Mouse (Mus musculus) gastrocnemius, postnatal 25 days (tissue): ENCODE measurements around the gene Htra2. TPM values are rescaled to one million over a fixed set of nuclear protein-coding genes. Genes with fewer than 3 reads are reported as not detected.

ENCODE experiments used
- DNase-seq: peaks from one replicate; pipeline ENCODE4 v3.0.0; 2022
- total RNA-seq, 2 experiments: library from RNA; stranded (reverse); gene quantifications; 1 replicate in 1 of 2; 2 replicates in 1 of 2; pipeline ENCODE4 v1.2.3; 2021

Gene Htra2
- total RNA-seq, 2 experiments from 2014 or later, result 16.5 to 18.4 TPM

DNA sequence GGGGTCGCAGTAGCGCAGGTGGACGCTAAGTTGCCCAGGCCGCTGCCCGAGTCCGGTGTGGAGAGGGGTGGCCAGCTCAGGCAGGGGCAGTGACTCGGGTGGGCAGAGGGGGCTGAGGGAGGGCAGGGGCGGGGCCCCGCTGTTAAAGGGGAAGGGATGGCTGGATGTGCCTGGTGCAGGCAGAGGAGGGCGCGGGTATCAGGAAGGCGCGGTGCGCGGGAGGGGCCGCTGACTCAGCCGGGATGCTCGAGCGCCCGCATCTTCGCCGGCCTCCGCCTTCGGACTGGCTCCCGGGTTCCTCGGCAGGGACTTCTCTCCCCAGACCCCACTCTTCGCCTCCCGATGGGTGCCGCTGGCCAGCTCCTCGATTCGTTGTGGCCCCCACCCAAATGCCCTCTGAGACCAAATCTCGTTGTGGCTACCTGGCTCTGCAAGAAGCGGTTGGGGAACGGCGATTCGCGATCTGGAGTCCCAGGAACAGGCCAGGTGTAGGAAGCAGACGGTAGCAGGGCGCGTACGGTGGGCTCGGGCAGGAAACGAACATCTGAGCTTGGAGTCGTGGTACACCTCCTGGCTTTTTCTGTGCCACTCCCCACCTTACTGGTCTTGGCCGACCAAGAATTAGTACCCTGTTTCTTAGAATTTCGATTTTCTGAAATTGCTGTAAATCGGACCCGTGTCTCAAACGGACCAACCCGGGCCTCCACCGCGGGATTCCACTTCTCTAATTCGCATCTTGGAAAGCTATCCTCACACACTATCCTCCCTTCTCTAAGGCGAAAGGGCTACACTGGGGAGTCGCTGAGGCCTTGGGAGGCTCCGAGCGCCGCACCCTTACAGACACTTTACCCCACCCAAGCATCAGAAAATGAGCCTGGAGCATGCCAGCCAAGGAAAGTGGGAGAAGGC, 15.5 kb upstream of the Htra2 start:
- DNase-seq, result no peak

DNA sequence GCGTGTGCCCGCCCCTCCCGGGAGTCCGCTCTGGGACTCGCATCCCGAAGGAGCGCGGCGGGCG, 15.0 kb upstream of the Htra2 start, which contains the start of gene Tlx2:
Gene Tlx2 (minus strand): TSS at position 47 of the 64 bp plus-strand sequence.
- DNase-seq, result no peak

DNA sequence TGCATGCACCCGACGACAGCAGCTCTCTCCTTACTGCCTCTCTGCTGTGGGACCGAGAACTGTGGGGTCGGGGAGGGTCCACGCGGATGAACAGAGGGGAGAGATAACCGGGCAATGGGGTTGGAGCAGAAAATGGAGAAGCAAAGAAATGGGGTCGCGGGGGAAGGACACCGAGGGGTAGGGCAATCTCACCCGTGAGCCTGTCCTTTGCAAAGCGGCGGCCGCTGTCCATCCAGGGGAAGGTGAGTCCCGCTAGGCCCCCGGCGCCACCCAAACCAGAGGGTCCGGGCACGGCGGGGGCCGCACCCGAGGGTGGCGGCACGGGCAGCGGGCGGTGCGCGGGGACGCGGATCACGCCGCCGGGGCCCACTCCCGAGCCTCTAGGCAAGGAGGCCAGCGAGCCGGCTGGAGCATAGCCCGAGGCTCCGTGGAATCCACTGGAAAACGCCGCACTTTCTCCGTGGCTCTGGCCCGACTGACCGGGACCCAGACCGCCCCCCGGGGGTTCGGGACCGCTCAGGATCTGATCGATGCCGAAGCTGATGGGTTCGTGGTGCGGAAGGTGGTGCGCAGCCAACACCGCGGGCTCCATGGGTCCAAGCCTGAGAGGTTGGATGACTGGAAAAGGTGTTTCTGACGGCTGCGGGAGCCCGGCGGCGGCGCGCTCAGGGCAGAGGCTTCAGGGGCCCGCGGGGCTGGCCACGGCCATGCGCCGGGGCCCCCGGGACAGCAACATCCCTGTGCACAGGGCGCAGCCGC, 14.6 kb upstream of the Htra2 start:
- no peak for DNase-seq

DNA sequence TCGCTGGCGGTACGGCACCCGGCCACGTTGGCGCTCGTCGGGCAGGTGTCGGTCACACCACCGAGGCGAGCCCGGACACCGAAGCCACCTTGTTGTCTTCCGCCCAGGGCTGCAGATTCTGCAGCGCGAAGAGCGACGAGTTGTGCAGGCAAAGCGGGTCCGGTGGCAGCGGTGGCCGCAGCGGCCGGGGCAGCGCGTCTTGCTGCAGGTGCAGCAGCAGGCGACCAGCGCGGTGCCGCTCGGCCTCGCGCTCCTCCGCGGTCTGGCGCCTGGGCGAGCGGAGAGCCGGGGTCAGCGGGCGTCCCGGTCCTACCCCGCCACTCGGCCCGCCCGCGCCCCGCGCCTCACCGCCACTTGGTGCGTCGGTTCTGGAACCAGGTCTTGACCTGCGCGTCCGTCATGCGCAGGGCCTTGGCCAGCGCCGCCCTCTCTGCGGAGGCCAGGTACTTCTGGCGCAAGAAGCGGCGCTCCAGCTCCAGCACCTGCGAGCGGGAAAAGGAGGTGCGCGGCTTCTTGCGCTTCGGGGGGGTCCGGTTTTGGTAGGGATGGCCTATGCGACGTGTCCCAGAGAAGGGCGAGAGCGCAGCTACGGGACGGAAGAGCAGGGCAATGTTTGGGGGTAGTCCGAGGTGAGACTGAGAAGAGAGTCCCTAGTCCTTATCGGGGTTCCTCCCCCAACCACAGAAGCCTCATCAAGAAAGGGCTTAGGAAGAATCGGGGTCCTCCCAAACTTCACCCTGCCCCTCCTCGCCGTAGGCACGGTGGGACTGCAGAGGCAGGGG, 13.8 kb upstream of the Htra2 start:
- no peak for DNase-seq

DNA sequence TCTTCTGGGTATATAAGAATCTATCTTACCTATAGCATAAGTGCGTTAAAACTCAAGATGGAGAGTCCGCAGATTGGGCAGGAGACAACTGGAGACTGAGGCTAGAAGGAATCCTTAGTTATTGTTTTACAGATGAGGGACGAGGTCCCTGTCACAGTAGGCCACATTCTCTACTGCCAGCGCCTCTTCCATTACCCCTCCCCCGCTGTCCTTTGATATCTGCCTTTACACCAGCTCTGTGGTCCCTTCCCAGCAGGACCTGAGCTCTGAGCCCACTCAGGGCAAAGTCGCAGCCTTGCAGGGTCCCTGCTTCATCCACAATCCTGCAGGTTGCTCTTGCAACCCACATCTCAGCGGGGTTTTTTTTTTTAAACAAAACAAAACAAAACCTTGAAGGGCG, 13.1 kb upstream of the Htra2 start:
- DNase-seq, result no peak

DNA sequence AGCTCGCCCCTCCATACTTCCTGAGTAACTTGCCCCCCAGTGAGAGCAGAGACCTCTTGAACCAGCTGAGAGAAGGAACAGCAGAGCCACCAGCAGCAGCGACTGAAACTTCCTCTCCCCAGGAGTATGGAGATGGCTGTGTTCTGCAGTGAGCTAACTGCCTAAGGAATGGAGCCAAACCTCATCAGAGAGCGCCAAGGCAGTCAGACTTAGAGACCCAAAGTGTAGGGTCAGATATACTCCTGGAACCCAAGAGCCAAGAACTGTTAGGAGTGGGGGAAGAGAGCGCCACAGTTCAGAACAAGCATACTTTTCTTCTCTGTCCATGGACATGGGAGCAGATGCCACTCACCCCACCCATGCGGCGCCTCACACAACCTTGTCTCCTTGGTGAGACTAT, 11.4 kb upstream of the Htra2 start:
- DNase-seq, result no peak

DNA sequence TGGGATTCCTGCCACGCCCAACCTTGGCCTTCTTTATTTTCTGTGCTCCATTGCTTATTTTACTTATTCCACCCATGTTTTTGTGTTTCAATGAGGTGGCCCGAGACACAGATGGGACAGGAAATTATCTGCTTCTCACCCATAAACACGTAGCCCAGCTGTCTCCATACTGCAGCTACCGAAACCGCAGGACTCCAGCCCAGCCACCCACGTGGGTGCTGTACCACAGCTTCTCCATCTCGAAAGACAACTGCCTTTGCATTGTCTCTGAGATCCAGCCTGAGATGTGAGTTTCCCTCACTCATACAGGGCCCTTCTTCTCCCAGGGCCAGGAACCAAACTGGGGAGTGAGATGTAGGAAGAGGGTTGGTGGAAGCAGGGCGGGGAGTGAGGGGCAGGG, 10.9 kb upstream of the Htra2 start:
- no peak for DNase-seq

DNA sequence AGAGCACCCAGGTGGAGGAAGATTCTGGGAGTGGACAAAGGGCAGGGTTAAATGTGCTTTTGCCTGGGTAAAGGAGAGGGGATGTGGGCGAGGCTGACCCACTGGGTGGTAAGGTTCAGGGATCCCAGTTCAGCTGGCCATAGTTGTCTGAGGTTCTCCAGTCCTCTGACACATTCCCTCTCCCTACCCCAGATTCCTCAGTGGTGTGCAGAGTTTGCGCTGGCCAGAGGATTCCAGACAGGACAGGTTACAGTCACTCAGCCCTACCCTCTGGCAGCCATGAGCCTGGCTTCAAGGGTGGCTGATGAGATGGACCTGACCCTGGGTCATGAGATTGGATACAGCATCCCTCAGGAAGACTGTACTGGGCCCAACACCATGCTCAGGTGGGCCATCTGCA, 3.7 kb upstream of the Htra2 start:
- DNase-seq, result no peak

DNA sequence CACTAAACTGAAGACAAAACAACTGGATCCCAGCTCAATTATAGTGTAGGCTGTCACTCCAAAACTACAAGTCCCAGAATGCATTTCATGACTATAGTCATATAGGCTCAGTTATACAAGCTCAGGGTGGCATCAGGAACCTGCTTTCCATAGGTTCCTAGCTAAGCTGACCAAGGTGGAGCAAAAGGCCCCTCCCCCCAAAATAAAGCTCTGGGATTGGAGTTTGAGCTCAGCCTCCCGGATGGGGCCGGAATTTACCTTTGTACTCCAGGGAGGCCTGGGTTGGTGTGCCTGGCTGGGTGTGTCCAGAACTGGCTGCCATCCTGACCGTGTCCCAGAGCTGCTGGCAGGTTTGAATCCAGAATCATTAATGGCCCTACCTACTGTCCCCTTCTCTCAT, 2.7 kb upstream of the Htra2 start, which contains the start of gene Dqx1:
Gene Dqx1 (plus strand): TSS at position 55 of the 400 bp plus-strand sequence.
- no peak for DNase-seq

DNA sequence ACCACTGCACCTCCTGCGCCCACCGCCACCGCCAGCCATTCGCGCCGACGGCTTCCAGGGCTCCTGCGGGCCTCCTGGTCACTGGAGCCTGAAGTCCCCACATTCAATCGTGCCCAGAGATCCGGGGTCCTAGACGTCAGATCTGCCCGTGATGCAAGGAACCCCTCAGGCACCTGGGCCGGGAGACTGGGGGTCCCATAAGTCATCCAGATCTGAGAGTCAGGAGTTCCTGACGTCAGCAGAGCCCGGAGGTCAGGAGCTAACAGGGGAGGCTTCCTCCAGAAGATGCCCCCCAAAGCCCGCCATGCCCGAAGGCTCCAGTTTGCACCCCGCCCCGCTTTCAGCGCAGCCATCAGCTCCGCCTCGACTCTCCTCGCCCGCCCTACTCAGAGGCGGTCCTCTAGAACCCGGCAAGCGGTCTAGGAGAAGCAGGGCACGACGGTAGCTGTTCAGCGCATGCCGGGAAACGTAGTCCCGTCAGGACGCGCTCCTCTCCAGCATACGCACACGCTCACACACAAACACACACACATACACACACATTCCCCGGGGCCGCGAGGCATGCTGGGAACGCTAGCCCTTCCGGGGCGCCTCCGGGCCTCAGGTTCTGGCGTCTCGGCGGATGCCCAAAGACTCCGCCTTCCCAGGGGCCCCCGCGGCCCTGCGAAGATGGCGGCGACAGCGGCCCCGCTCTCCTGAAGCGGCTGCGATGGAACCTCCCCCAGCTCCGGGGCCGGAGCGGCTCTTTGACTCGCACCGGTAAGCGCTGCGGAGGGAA, 810 bp downstream of the Htra2 start, which contains the start of gene Aup1:
Gene Aup1 (plus strand): TSS at position 448 of the 778 bp plus-strand sequence.
- peak; percentile 97 for DNase-seq

DNA sequence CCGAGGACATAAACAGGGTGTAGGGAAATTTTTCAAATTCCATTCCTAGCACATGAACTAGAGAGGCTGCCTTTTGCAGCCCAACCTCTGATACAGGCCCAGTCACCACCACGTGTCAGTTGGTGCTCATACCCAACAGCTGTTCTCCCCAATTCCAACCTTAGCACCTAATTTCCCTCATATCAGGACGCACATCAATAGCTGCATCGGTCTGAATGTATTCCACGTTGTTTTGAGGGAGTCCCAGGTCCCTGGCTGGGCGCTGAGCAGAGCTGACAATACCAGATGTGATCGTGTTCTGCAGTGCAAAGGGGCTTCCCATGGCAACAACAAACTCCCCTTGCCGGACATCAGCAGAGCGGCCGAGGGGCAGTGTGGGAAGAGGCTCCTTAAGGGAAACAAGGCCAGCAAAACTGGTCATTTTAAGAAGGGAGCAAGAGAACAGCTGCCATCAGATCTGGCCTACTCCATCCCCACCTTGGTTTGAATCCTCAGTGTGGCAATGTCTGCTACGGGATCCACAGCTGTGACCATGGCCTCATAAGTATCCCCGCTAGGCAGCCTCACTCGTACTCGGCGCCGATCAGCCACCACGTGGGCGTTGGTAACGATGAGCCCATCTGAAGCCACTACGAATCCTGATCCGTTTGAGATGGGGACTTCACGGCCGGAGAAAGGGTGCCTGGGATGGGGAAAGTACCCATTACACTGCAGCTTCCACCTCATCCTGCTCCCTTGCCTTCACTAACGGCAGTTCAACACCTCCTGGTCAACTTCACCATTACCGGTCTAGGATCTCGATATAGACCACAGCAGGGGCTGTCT, 1.7 kb downstream of the Htra2 start:
- DNase-seq, result no peak

DNA sequence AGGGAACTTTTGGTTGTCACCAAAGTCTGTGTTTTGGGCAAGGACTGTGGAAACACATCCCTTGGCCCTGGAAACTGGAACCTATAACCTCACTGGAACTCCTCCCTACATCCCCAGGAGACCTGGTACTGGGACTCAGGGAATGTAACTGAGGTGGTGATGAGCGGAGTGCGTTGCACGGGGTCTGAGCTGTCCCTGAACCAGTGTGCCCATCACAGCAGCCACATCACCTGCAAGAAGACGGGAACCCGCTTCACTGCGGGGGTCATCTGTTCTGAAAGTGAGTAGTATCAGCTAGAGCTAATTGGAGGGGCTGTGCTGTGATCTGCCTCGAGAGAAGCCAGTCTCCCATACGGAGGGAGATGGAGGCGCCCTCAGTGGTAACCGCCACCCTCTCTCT, 5.7 kb downstream of the Htra2 start:
- no peak for DNase-seq

DNA sequence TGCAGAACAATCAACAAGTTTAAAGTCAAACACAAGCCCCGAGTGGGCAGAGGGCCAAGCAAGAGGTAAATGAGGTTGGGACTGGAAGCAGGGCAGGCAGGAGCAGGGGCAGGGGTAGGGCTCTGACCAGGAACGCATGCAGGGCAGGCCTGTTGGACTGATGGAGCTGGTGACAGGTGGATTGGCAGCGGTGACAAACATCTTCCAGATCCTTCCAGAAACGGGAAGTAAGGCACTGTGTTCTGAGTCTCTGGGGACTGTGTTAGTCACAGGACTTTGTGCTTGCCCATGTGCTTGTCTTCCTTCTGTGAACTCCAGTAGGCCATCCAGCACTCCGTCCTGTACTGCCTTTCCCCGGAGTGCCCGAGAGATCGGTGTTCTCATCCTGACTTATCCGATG, 10.3 kb downstream of the Htra2 start:
- no peak for DNase-seq

DNA sequence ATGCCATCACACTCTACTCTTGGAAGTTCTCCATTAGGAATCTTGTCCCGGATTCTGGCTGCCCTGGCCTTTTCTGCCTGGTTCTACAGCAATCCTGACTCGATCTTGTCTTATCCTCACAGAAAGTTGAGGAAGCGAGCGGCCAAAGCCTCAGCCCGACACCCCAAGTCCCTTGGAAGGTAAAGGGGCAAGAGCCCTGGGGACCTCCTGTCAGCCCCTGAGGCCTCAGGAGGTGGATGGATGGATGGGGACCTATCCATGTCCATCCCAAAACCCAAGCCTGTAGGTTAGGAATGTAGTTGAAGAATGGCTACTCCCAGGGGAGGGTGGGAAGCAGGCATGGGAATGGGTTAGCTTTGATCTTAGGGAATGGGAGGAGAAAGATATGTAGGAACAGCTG, 11.1 kb downstream of the Htra2 start:
- DNase-seq, result no peak

DNA sequence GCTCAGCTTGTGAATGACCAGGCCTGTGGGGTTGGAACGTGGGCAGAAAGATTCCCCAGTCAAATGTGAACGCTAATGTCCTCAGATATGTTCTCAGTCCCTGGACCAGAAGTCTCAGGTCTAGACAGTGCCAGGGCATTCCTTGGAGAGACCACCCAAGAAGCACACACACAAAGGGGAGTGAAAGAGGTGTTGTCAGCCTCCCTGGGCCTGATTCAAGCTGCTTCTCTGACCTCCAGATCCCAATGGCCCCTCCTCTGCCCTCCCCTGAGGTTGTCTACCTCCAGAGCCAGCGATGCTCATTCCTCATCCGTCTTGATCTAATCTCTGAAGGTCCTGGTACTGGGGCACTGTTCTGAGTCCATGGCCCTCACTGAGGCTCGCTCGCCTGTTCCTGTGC, 11.5 kb downstream of the Htra2 start:
- no peak for DNase-seq

DNA sequence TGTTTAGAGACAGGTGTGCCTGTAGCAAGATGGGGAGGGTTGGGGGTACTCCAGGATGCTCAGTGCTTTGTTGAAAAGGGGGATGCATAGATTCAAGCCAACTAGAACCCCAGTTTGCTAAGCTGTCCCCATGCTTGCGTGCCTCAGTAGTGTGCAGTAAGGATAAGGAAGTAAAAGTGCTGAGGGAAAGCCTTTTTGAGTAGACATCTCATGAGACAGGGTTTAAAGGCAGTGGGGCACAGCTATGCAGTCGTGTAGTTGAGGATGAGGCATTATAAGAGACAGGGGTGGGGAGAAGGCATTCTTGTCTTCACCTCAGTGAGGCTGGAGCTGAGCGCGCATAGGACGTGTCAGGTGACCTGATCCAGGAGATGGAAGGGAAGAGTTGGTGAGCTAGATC, 14.5 kb downstream of the Htra2 start:
- no peak for DNase-seq

DNA sequence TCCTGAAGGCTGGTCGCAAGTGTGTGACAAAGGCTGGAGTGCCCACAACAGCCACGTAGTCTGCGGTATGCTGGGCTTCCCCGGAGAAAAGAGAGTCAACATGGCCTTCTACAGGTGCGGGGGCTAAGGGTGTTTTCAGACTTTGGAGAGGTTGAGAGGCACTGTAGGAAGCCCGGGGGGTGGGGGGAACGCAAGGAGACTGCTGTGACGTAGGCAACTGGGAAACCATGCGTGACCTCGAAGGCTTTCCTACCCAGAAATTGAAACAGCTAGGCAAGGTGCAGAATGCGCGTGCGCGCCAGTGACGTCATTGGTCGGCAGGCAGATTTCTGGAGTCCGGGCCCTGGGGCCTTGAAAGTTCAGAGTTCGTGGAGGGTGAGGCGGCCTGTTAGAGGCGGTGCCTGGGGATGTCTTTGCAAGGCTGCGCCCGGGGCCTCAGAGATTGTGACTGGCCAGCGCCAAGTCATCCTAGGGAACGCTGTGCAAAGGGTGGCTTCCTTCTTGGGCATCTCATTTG, 16.5 kb downstream of the Htra2 start:
- peak; percentile 87 for DNase-seq

DNA sequence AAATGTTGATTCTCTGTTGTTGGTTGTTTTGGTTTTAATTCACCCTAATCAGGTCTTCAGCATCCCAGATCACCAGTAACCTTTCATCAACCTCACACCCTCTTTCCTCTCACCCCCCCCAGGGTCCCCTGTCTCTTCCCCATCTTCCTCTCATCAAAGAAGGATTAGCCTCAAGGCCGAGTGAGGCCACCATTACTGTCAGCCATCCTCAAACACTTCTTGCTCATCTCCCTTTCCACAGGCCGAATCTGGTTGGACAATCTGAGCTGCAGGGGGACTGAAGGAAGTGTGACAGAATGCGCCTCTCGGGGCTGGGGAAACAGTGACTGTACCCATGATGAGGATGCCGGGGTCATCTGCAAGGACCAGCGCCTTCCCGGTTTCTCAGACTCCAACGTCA, 17.9 kb downstream of the Htra2 start:
- no peak for DNase-seq

DNA sequence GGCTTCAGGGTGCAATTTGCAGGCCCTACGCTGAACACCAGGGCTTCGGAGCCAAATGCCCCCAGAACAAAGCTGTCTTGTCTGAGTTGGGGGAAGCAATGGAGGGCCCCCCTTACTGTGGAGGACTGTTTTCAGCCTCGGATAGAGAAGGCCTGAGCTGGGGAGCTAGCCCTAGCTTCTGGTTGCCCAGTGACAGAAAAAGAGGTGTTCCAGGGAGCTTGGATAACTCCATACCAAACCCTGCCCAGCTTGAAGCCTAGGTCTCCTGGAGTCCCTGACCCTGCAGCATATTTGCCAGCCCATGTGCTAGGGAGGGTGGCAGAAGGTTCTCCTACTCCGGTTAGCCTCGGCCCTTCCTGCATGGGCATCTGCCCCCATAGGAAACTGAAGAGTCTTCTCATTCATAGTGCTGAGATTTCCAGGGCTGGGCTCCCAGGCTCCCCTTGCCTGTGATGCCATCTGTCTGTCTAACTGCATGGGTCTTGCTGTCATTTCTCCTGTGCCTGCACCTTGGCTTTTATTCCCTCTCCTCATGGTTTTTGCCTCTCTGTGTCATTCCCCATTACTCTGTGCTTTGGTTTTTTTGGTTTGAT, 20.5 kb downstream of the Htra2 start:
- no peak for DNase-seq

DNA sequence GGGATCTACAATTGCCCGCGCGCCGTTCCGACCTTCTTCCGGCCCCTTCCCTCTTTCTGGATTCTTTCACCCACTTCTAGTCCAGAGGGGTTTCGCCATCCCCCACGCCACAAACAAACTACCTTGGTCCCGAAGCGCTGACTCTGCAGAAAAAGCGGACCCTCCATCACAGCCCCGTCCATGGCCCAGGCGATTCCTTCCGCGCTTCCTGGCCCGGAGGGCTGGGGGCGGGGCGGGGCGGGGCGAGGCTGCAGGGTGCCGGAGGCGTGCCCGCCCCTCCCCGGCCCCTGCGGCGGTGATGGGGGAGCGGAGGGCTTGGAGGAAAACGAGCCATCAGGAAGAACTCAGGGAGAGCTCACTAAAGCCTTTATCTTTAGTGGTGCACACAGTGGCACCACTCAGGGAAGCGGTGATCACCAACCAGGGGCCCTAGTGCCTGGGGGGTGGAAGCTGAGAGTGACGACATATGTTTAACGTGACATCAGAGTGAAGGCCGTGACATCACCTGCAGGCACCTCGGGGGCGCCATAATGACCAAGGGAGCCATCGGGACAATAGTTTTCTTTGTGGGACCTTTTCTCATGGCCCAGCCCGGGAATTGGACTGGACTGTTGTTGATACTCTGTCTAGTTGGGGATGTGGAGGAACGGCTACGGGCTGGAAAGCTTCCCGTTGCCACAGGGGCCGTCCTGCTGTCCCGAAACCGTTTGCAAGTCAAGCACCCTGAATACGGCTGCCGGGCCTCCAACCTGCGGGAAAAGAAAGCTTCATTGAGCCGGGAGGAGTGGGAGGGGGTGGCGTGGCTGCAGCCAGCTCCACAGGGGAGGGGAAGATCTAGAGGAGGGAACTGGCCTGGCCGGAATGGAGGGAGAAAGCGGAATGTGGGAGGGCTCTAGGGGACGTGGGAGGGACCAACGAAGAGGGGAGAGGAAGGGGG, 21.6 kb downstream of the Htra2 start, which contains the start of the genes Dok1 and Loxl3:
Gene Dok1 (minus strand): TSS at position 223 of the 937 bp plus-strand sequence.
Gene Loxl3 (plus strand): TSS at position 925 of the 937 bp plus-strand sequence.
- peak; percentile 82 for DNase-seq
